Mouse (Mus musculus) C2C12 (cell line): Measurements from ENCODE around the gene Dnaja4.

Experiments
- CTCF ChIP-seq: IDR thresholded peaks from one replicate; pipeline ENCODE4 v1.5.1; 2011; ENCODE audit not compliant: control insufficient read depth, insufficient read depth, insufficient read length
- FOSL1 ChIP-seq: IDR thresholded peaks from one replicate; pipeline ENCODE4 v1.8.0; 2011; ENCODE audit warnings: mild to moderate bottlenecking, low read length; ENCODE audit not compliant: poor library complexity, insufficient read depth, severe bottlenecking
- USF1 ChIP-seq: IDR thresholded peaks from one replicate; pipeline ENCODE4 v1.6.1; 2011; ENCODE audit warnings: low read depth, mild to moderate bottlenecking, control low read depth, moderate library complexity

DNA sequence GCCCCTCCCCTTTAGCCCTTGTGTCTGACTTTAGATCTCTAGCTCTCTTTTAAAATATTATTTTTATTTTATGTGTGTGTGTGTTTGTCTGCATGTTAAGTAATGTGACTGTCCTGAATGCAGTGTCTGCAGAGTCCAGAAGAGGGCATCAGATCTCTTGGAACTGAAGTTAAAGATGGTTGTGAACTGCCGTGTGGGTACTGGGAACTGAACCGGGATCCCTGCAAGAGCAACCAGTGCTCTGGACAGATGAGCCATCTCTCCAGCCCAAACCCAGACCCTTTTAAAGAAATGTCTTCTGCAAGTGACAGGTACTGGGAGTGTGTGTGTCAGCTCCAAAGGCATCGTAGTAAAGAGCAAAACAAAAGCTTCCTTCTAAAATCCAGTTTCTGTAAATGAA, 32.6 kb upstream of the Dnaja4 start:
- no peak for TF ChIP-seq USF1
- TF ChIP-seq FOSL1, result no peak
- TF ChIP-seq CTCF, result no peak
